Comparison of ENCODE assay signal across 10 mouse cellular contexts in the genomic region with DNA sequence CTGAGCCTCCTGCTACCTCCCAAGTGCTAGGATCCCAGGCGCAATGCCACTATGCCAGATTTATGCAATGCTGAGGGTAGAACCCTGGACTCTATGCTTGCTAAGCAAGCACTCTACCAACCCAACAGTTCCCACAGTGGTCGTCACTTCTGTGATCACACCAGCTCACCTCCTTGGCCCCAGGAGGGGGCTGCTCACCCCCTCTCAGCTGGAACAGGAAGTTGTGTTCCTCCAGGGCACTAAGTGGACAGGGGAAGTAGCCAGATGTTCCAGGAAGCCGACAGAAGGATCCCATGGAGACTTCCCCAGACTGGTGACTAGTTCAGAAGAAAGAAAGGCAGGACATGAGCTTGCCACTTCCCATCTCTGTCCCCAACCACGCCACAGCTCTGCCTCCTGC. TPM values are rescaled to one million over a fixed set of nuclear protein-coding genes. Genes with fewer than 3 reads are reported as not detected.
DNase-seq lines count a peak whose midpoint lies in the region; ATAC-seq and TF ChIP-seq lines count a peak whose summit lies in the region.
"Had no signal": no experiment of that assay in that cellular context is flagged by ENCODE, and none has a peak within 500 bp of the region (broad histone marks: within the 10 kb centered on the region; RNA-seq: fewer than 3 reads in every experiment).

No protein-coding gene starts in this region.

- DNase-seq in kidney, postnatal 4 days, result no peak
- DNase-seq in embryonic facial prominence, embryonic 14.5 days (ENCODE audit: low spot score), result no peak
- no peak for DNase-seq in right cerebral cortex, adult 2 months (ENCODE audit: low spot score in 2 of 2)
- no peak for DNase-seq in adrenal gland, postnatal 4 days (ENCODE audit: low spot score in 2 of 2)
- no peak for DNase-seq in frontal cortex, postnatal 25 days (ENCODE audit: low spot score in 2 of 2)

- no peaks in the 10 kb centered on the region for H3K9me3 ChIP-seq in kidney, embryonic 15.5 days (replicated peaks)
- H3K9me3 ChIP-seq in embryonic facial prominence, embryonic 14.5 days (ENCODE audit: control insufficient read depth, low read length), result no peaks in the 10 kb centered on the region

- TF ChIP-seq CTCF in bone marrow, adult 2 months (IDR thresholded peaks at IDR 0.05; ENCODE audit: control insufficient read depth, insufficient read depth, low read length), result no peak

- H3K36me3 ChIP-seq in kidney, embryonic 15.5 days, result peaks cover 60% of the 10 kb centered on the region
- H3K36me3 ChIP-seq in embryonic facial prominence, embryonic 14.5 days (ENCODE audit: control insufficient read depth, insufficient read depth, low read length), result peaks cover 51% of the 10 kb centered on the region
- peaks cover 23% of the 10 kb centered on the region for H3K36me3 ChIP-seq in macrophage (ENCODE audit: inconsistent target)

- peaks cover 46% of the 10 kb centered on the region for H3K79me2 ChIP-seq in macrophage (ENCODE audit: inconsistent target)

- ATAC-seq in kidney, embryonic 15.5 days (replicated peaks; ENCODE audit: low FRiP score), result no peak
- no peak for ATAC-seq in embryonic facial prominence, embryonic 14.5 days (ENCODE audit: low read depth)
- ATAC-seq: Patski had no signal

- H3K27ac ChIP-seq in kidney, embryonic 15.5 days, result no peak overlapping the region
- peak overlapping the region; percentile 97 for H3K27ac ChIP-seq in bone marrow, adult 2 months (ENCODE audit: control insufficient read depth, insufficient read depth, low read depth, low read length, poor library complexity)
- no peak overlapping the region for H3K27ac ChIP-seq in embryonic facial prominence, embryonic 14.5 days (replicated peaks; ENCODE audit: low read depth, low read length)
- H3K27ac ChIP-seq in macrophage, result peak overlapping the region; percentile 78

- WGBS in kidney, embryonic 15.5 days, result 72% methylated on average over 4 of the region's 4 CpGs
- WGBS in bone marrow, adult 2 months, result 18% methylated on average over 4 of the region's 4 CpGs
- WGBS in embryonic facial prominence, embryonic 14.5 days, result 62% methylated on average over 4 of the region's 4 CpGs
- 24% methylated on average over 4 of the region's 4 CpGs for WGBS in macrophage (ENCODE audit: missing documents)

- H3K4me2 ChIP-seq in kidney, embryonic 15.5 days, result peak overlapping the region; percentile 85
- H3K4me2 ChIP-seq in embryonic facial prominence, embryonic 14.5 days (ENCODE audit: low read depth, low read length), result peak overlapping the region; percentile 94; the same call in 1 of the 2 replicates

- no peaks in the 10 kb centered on the region for H3K27me3 ChIP-seq in kidney, embryonic 15.5 days
- no peaks in the 10 kb centered on the region for H3K27me3 ChIP-seq in embryonic facial prominence, embryonic 14.5 days (replicated peaks; ENCODE audit: control insufficient read depth, insufficient read depth, low read length)
- H3K27me3 ChIP-seq: Patski had no signal

- H3K4me1 ChIP-seq in kidney, embryonic 15.5 days, result peaks cover 37% of the 10 kb centered on the region
- H3K4me1 ChIP-seq in bone marrow, adult 2 months (ENCODE audit: control insufficient read depth, insufficient read depth, low read length), result peaks cover 10% of the 10 kb centered on the region
- peaks cover 14% of the 10 kb centered on the region for H3K4me1 ChIP-seq in embryonic facial prominence, embryonic 14.5 days (ENCODE audit: control insufficient read depth, insufficient read depth, low read length)

- no peak overlapping the region for H3K9ac ChIP-seq in kidney, embryonic 15.5 days
- 0 out of 2 replicates have a peak overlapping the region, but pooled peaks have one; percentile 92 for H3K9ac ChIP-seq in embryonic facial prominence, embryonic 14.5 days (ENCODE audit: low read depth, low read length)

- no peak for TF ChIP-seq POLR2A in bone marrow, adult 2 months (IDR thresholded peaks at IDR 0.05; ENCODE audit: borderline replicate concordance, control insufficient read depth, low read depth, low read length)

- H3K4me3 ChIP-seq in kidney, embryonic 15.5 days (replicated peaks), result 0 out of 2 replicates have a peak overlapping the region, but pooled peaks have one; percentile 79
- H3K4me3 ChIP-seq in bone marrow, adult 2 months (replicated peaks; ENCODE audit: control insufficient read depth, low read depth, low read length), result peak overlapping the region; percentile 87
- H3K4me3 ChIP-seq in embryonic facial prominence, embryonic 14.5 days (ENCODE audit: low read depth, low read length), result no peak overlapping the region
- peak overlapping the region; percentile 44; the same call in 1 of the 2 replicates for H3K4me3 ChIP-seq in macrophage (ENCODE audit: inconsistent target)

RNA-seq across cellular contexts. Expression of a gene that starts 1.8 kb away (rescaled TPM):
- polyA plus RNA-seq in kidney, embryonic 15.5 days (2015; fragmentation: Nextera tagmentation; extraction: Ambion mirVana), result 5.9 and 6.5 TPM in 2 replicates
- 54.9 and 151 TPM in 2 replicates for polyA plus RNA-seq in bone marrow, adult 2 months (2011; ENCODE audit: insufficient read depth, insufficient read length, low replicate concordance, missing spikeins)
- polyA plus RNA-seq in embryonic facial prominence, embryonic 14.5 days (2014; fragmentation: Nextera tagmentation; extraction: Ambion mirVana), result 5.6 and 5.8 TPM in 2 replicates
- 100 to 1,000 TPM in 18 of 26 experiments, 10 to 100 TPM in 8; 31.3 to 257 (median 130) TPM for total RNA-seq in macrophage (2018; cell fraction: chromatin; rRNA removed)
- total RNA-seq in macrophage (2018; cell fraction: cytosol; rRNA removed), result 10 to 100 TPM; 14.8 to 38.3 (median 25.4) TPM
- 100 to 1,000 TPM in 11 of 26 experiments, 10 to 100 TPM in 15; 36.5 to 244 (median 93.9) TPM for total RNA-seq in macrophage (2018; cell fraction: nucleus; rRNA removed)
- polyA plus RNA-seq in macrophage (2018), result 25.8 to 46.6 TPM (median 43.8 TPM) in 3 replicates
- total RNA-seq in adrenal gland, postnatal 4 days (2021), result 10 to 100 TPM; 27.3 to 28.1 TPM

RNA-seq across cellular contexts. Expression of a gene that starts 6.7 kb away (rescaled TPM):
- 57.8 and 61.1 TPM in 2 replicates for polyA plus RNA-seq in kidney, embryonic 15.5 days (2015; fragmentation: Nextera tagmentation; extraction: Ambion mirVana)
- polyA plus RNA-seq in bone marrow, adult 2 months (2011; ENCODE audit: insufficient read depth, insufficient read length, low replicate concordance, missing spikeins), result 69.8 and 167 TPM in 2 replicates
- polyA plus RNA-seq in embryonic facial prominence, embryonic 14.5 days (2014; fragmentation: Nextera tagmentation; extraction: Ambion mirVana), result 71.7 and 73.2 TPM in 2 replicates
- 10 to 100 TPM in 11 of 26 experiments, 1 to 10 TPM in 15; 2.7 to 26.8 (median 9.0) TPM for total RNA-seq in macrophage (2018; cell fraction: chromatin; rRNA removed)
- 10 to 100 TPM; 45.5 to 92.3 (median 68.9) TPM for total RNA-seq in macrophage (2018; cell fraction: cytosol; rRNA removed)
- 10 to 100 TPM in 24 of 26 experiments, 1 to 10 TPM in 2; 6.3 to 43.1 (median 17.2) TPM for total RNA-seq in macrophage (2018; cell fraction: nucleus; rRNA removed)
- 32.5 to 106 TPM (median 78.4 TPM) in 3 replicates for polyA plus RNA-seq in macrophage (2018)
- 10 to 100 TPM; 65.5 to 69.9 TPM for total RNA-seq in adrenal gland, postnatal 4 days (2021)

RNA-seq across cellular contexts. Expression of a gene that starts 10.6 kb away (rescaled TPM):
- 2.1 and 2.7 TPM in 2 replicates for polyA plus RNA-seq in kidney, embryonic 15.5 days (2015; fragmentation: Nextera tagmentation; extraction: Ambion mirVana)
- not detected in 2 replicates for polyA plus RNA-seq in bone marrow, adult 2 months (2011; ENCODE audit: insufficient read depth, insufficient read length, low replicate concordance, missing spikeins)
- 2.5 and 3.5 TPM in 2 replicates for polyA plus RNA-seq in embryonic facial prominence, embryonic 14.5 days (2014; fragmentation: Nextera tagmentation; extraction: Ambion mirVana)
- total RNA-seq in macrophage (2018; cell fraction: chromatin; rRNA removed), result under 1 TPM in 1 of 26 experiments, not detected in 25; 0.79 TPM
- total RNA-seq in macrophage (2018; cell fraction: cytosol; rRNA removed), result under 1 TPM in 3 of 26 experiments, not detected in 23; 0.08 to 0.11 (median 0.08) TPM
- under 1 TPM in 1 of 26 experiments, not detected in 25; 0.26 TPM for total RNA-seq in macrophage (2018; cell fraction: nucleus; rRNA removed)
- 0.12 TPM in 1 of 3 replicates, not detected in the others for polyA plus RNA-seq in macrophage (2018)
- total RNA-seq in adrenal gland, postnatal 4 days (2021), result under 1 TPM; 0.54 to 0.64 TPM

RNA-seq across cellular contexts. Expression of a gene that starts 17.8 kb away (rescaled TPM):
- 0.08 and 0.22 TPM in 2 replicates for polyA plus RNA-seq in kidney, embryonic 15.5 days (2015; fragmentation: Nextera tagmentation; extraction: Ambion mirVana)
- polyA plus RNA-seq in bone marrow, adult 2 months (2011; ENCODE audit: insufficient read depth, insufficient read length, low replicate concordance, missing spikeins), result 0.25 TPM in 1 of 2 replicates, not detected in the other
- polyA plus RNA-seq in embryonic facial prominence, embryonic 14.5 days (2014; fragmentation: Nextera tagmentation; extraction: Ambion mirVana), result 0.09 and 0.10 TPM in 2 replicates
- total RNA-seq in macrophage (2018; cell fraction: chromatin; rRNA removed), result not detected
- total RNA-seq in macrophage (2018; cell fraction: cytosol; rRNA removed), result not detected
- total RNA-seq in macrophage (2018; cell fraction: nucleus; rRNA removed), result not detected
- not detected in 3 replicates for polyA plus RNA-seq in macrophage (2018)
- not detected for total RNA-seq in adrenal gland, postnatal 4 days (2021)
- total RNA-seq: left cerebral cortex, adult 18-20 months had no signal

RNA-seq across cellular contexts. Expression of a gene that starts 17.8 kb away (rescaled TPM):
- 27.8 and 29.8 TPM in 2 replicates for polyA plus RNA-seq in kidney, embryonic 15.5 days (2015; fragmentation: Nextera tagmentation; extraction: Ambion mirVana)
- polyA plus RNA-seq in bone marrow, adult 2 months (2011; ENCODE audit: insufficient read depth, insufficient read length, low replicate concordance, missing spikeins), result 4.0 and 8.4 TPM in 2 replicates
- polyA plus RNA-seq in embryonic facial prominence, embryonic 14.5 days (2014; fragmentation: Nextera tagmentation; extraction: Ambion mirVana), result 3.9 and 4.5 TPM in 2 replicates
- total RNA-seq in macrophage (2018; cell fraction: chromatin; rRNA removed), result 1 to 10 TPM in 19 of 26 experiments, under 1 TPM in 7; 0.34 to 4.1 (median 1.7) TPM
- total RNA-seq in macrophage (2018; cell fraction: cytosol; rRNA removed), result under 1 TPM in 23 of 26 experiments, not detected in 3; 0.04 to 0.26 (median 0.14) TPM
- total RNA-seq in macrophage (2018; cell fraction: nucleus; rRNA removed), result 1 to 10 TPM in 17 of 26 experiments, under 1 TPM in 9; 0.23 to 4.5 (median 1.4) TPM
- 0.14 to 0.54 TPM (median 0.29 TPM) in 3 replicates for polyA plus RNA-seq in macrophage (2018)
- 1 to 10 TPM; 3.5 to 6.7 TPM for total RNA-seq in adrenal gland, postnatal 4 days (2021)

Comparison
In these comparisons a context has a peak if more than half of its experiments do, and no peak if none do; other contexts are left out.
1. H3K27ac ChIP-seq: peak in bone marrow, adult 2 months (single experiment) and macrophage (single experiment); none in kidney, embryonic 15.5 days (single experiment) and embryonic facial prominence, embryonic 14.5 days (single experiment).